Mouse (Mus musculus) forebrain, embryonic 10.5 days (tissue): Measurements from ENCODE around the gene Setd3. TPM values are rescaled to one million over a fixed set of nuclear protein-coding genes. Genes with fewer than 3 reads are reported as not detected.
A peak's percentile ranks its signal among the peaks of the same experiment; 100 is the strongest.

Experiments used
- DNase-seq: peaks from one replicate; pipeline ENCODE4 v3.0.0-alpha.2; 2017; ENCODE audit warnings: low spot score; ENCODE audit errors: extremely low spot score
- H3K27ac ChIP-seq: fragments of 300-500 bp; sonication (generic); 2 replicates; pipeline ENCODE4 v1.5.1; 2016; ENCODE audit warnings: mild to moderate bottlenecking
- H3K27me3 ChIP-seq: fragments of 300-500 bp; sonication (generic); 2 replicates; pipeline ENCODE4 v1.6.1; 2016; ENCODE audit warnings: mild to moderate bottlenecking; ENCODE audit not compliant: poor library complexity, severe bottlenecking
- H3K36me3 ChIP-seq: fragments of 300-500 bp; sonication (generic); replicated peaks from 2 replicates; pipeline ENCODE4 v1.6.1; 2016; ENCODE audit warnings: mild to moderate bottlenecking, moderate library complexity
- H3K4me1 ChIP-seq: fragments of 300-500 bp; sonication (generic); 2 replicates; pipeline ENCODE4 v1.6.1; 2016
- H3K4me3 ChIP-seq: fragments of 300-500 bp; sonication (generic); 2 replicates; pipeline ENCODE4 v1.5.1; 2016; ENCODE audit warnings: mild to moderate bottlenecking, moderate library complexity
- H3K9me3 ChIP-seq: fragments of 300-500 bp; sonication (generic); 2 replicates; pipeline ENCODE4 v1.6.1; 2016; ENCODE audit warnings: mild to moderate bottlenecking, moderate library complexity
- WGBS: fragments of 180-500 bp; shearing (Covaris S2); methylation state at CpG from one replicate; pipeline ENCODE4 v1.1.7; 2016; 5-methylcytosine and 5-hydroxymethylcytosine counted together
- polyA plus RNA-seq: library from polyadenylated mRNA; unstranded; fragments of >200 nt; fragmentation: Nextera tagmentation; extraction: Ambion mirVana; gene quantifications from 2 replicates; pipeline ENCODE4 v1.2.1, GENCODE M21; 2016

Gene Setd3
- polyA plus RNA-seq: 75.2 and 76.3 TPM in 2 replicates

- no peaks in the 10 kb centered on the region for H3K27me3 ChIP-seq
- no peak for DNase-seq
- H3K9me3 ChIP-seq: no peaks in the 10 kb centered on the region
- H3K27ac ChIP-seq: peak within 1 kb of the TSS; percentile 95
- peaks cover 24% of the 10 kb centered on the region for H3K36me3 ChIP-seq
- H3K4me3 ChIP-seq: peak within 1 kb of the TSS; percentile 98
- peaks cover 37% of the 10 kb centered on the region for H3K4me1 ChIP-seq
- WGBS: 1% methylated on average over 9 of the region's 9 CpGs
Observed at GRCm38 (mm10) chr12:108179246-108179320, at the start of gene Setd3. Setd3 (minus strand) TSS chr12:108179314.

- Histone ChIP-seq H3K27ac (peak overlapping the region; percentile 32), H3K4me1 (peaks cover 88% of the 10 kb centered on the region)
- WGBS: 92% methylated on average over 16 of the region's 16 CpGs
Observed at GRCm38 (mm10) chr12:108227527-108227926, 48.4 kb upstream of the Setd3 start.

GRCm38 (mm10) chr12:108226941-108227340 lies 47.8 kb upstream of the Setd3 start:
- 89% methylated on average over 12 of the region's 12 CpGs for WGBS
- no peaks in the 10 kb centered on the region for H3K36me3 ChIP-seq
- H3K27me3 ChIP-seq: no peaks in the 10 kb centered on the region
- H3K9me3 ChIP-seq: no peaks in the 10 kb centered on the region
- no peak overlapping the region for H3K4me3 ChIP-seq
- H3K4me1 ChIP-seq: peaks cover 85% of the 10 kb centered on the region
- peak overlapping the region; percentile 32 for H3K27ac ChIP-seq
- no peak for DNase-seq

More at GRCm38 (mm10) chr12:108227527-108227926, 48.4 kb upstream of the Setd3 start:
- H3K27me3 ChIP-seq: no peaks in the 10 kb centered on the region
- no peaks in the 10 kb centered on the region for H3K36me3 ChIP-seq
- H3K9me3 ChIP-seq: no peaks in the 10 kb centered on the region
- no peak for DNase-seq
- no peak overlapping the region for H3K4me3 ChIP-seq

- H3K36me3 ChIP-seq: peaks cover 2% of the 10 kb centered on the region; the same call in 1 of the 2 replicates
- 85% methylated on average over 13 of the region's 13 CpGs for WGBS
- DNase-seq: no peak
- peak overlapping the region; percentile 32; the same call in 1 of the 2 replicates for H3K27ac ChIP-seq
- H3K27me3 ChIP-seq: no peaks in the 10 kb centered on the region
- no peak overlapping the region for H3K4me3 ChIP-seq
- no peaks in the 10 kb centered on the region for H3K9me3 ChIP-seq
- peaks cover 85% of the 10 kb centered on the region for H3K4me1 ChIP-seq
Observed at GRCm38 (mm10) chr12:108226216-108226615, 47.1 kb upstream of the Setd3 start.

GRCm38 (mm10) chr12:108225781-108226180 lies 46.7 kb upstream of the Setd3 start:
- no peaks in the 10 kb centered on the region for H3K27me3 ChIP-seq
- no peak for DNase-seq
- H3K9me3 ChIP-seq: no peaks in the 10 kb centered on the region
- no peak overlapping the region for H3K4me3 ChIP-seq
- WGBS: 84% methylated on average over 7 of the region's 7 CpGs
- H3K27ac ChIP-seq: no peak overlapping the region
- peaks cover 3% of the 10 kb centered on the region; the same call in 1 of the 2 replicates for H3K36me3 ChIP-seq
- peaks cover 85% of the 10 kb centered on the region for H3K4me1 ChIP-seq

- WGBS: 39% methylated on average over 8 of the region's 8 CpGs
- Histone ChIP-seq H3K27me3 (no peaks in the 10 kb centered on the region; the same call in 1 of the 2 replicates), H3K4me3 (no peak overlapping the region), H3K27ac (0 out of 2 replicates have a peak overlapping the region, but pooled peaks have one; percentile 41), H3K36me3 (peaks cover 9% of the 10 kb centered on the region; the same call in 1 of the 2 replicates), H3K9me3 (no peaks in the 10 kb centered on the region), H3K4me1 (peaks cover 95% of the 10 kb centered on the region)
- DNase-seq: no peak
Observed at GRCm38 (mm10) chr12:108223357-108223756, 44.2 kb upstream of the Setd3 start.

GRCm38 (mm10) chr12:108221712-108222111 lies 42.6 kb upstream of the Setd3 start:
- Histone ChIP-seq H3K4me1 (peaks cover 98% of the 10 kb centered on the region), H3K27me3 (peaks cover under 1% of the 10 kb centered on the region; the same call in 1 of the 2 replicates), H3K27ac (no peak overlapping the region), H3K36me3 (peaks cover 9% of the 10 kb centered on the region; the same call in 1 of the 2 replicates), H3K4me3 (no peak overlapping the region), H3K9me3 (no peaks in the 10 kb centered on the region)
- DNase-seq: no peak
- 91% methylated on average over 7 of the region's 7 CpGs for WGBS

GRCm38 (mm10) chr12:108221206-108221605 lies 42.1 kb upstream of the Setd3 start:
- Histone ChIP-seq H3K4me1 (peaks cover 98% of the 10 kb centered on the region), H3K36me3 (peaks cover 9% of the 10 kb centered on the region; the same call in 1 of the 2 replicates), H3K27me3 (peaks cover 5% of the 10 kb centered on the region; the same call in 1 of the 2 replicates), H3K9me3 (no peaks in the 10 kb centered on the region), H3K4me3 (no peak overlapping the region), H3K27ac (peak overlapping the region; percentile 56)
- no peak for DNase-seq
- WGBS: 76% methylated on average over 10 of the region's 10 CpGs

GRCm38 (mm10) chr12:108220621-108221020 lies 41.5 kb upstream of the Setd3 start:
- 71% methylated on average over 12 of the region's 12 CpGs for WGBS
- H3K4me3 ChIP-seq: no peak overlapping the region
- H3K4me1 ChIP-seq: peaks cover 95% of the 10 kb centered on the region
- peak overlapping the region; percentile 56 for H3K27ac ChIP-seq
- peaks cover 9% of the 10 kb centered on the region; the same call in 1 of the 2 replicates for H3K27me3 ChIP-seq
- no peaks in the 10 kb centered on the region for H3K9me3 ChIP-seq
- no peak for DNase-seq
- H3K36me3 ChIP-seq: peaks cover 9% of the 10 kb centered on the region; the same call in 1 of the 2 replicates

- WGBS: 79% methylated on average over 21 of the region's 21 CpGs
- DNase-seq: no peak
- Histone ChIP-seq H3K27me3 (peaks cover 13% of the 10 kb centered on the region; the same call in 1 of the 2 replicates), H3K9me3 (no peaks in the 10 kb centered on the region), H3K36me3 (peaks cover 9% of the 10 kb centered on the region; the same call in 1 of the 2 replicates), H3K4me3 (no peak overlapping the region), H3K4me1 (peaks cover 93% of the 10 kb centered on the region), H3K27ac (peak overlapping the region; percentile 56)
Observed at GRCm38 (mm10) chr12:108219825-108220616, 40.9 kb upstream of the Setd3 start.

- H3K4me3 ChIP-seq: no peak overlapping the region
- peak overlapping the region; percentile 56 for H3K27ac ChIP-seq
- peaks cover 93% of the 10 kb centered on the region for H3K4me1 ChIP-seq
- 73% methylated on average over 15 of the region's 15 CpGs for WGBS
- H3K27me3 ChIP-seq: peaks cover 22% of the 10 kb centered on the region
- no peak for DNase-seq
- H3K9me3 ChIP-seq: no peaks in the 10 kb centered on the region
- peaks cover 9% of the 10 kb centered on the region; the same call in 1 of the 2 replicates for H3K36me3 ChIP-seq
Observed at GRCm38 (mm10) chr12:108219163-108219562, 40.0 kb upstream of the Setd3 start.

GRCm38 (mm10) chr12:108217572-108217971 lies 38.5 kb upstream of the Setd3 start:
- Histone ChIP-seq H3K27me3 (peaks cover 28% of the 10 kb centered on the region), H3K9me3 (no peaks in the 10 kb centered on the region), H3K4me1 (peaks cover 93% of the 10 kb centered on the region), H3K4me3 (no peak overlapping the region), H3K36me3 (peaks cover 9% of the 10 kb centered on the region; the same call in 1 of the 2 replicates), H3K27ac (peak overlapping the region; percentile 1; the same call in 1 of the 2 replicates)
- WGBS: 68% methylated on average over 5 of the region's 5 CpGs
- DNase-seq: no peak

- DNase-seq: no peak
- Histone ChIP-seq H3K4me3 (no peak overlapping the region), H3K9me3 (no peaks in the 10 kb centered on the region), H3K27me3 (peaks cover 35% of the 10 kb centered on the region), H3K27ac (peak overlapping the region; percentile 62; the same call in 1 of the 2 replicates), H3K36me3 (peaks cover 9% of the 10 kb centered on the region; the same call in 1 of the 2 replicates), H3K4me1 (peaks cover 95% of the 10 kb centered on the region)
- WGBS: 78% methylated on average over 11 of the region's 11 CpGs
Observed at GRCm38 (mm10) chr12:108216611-108217370, 37.7 kb upstream of the Setd3 start.
